Mouse (Mus musculus): ENCODE measurements around the gene Kcnmb1.

GRCm38 (mm10) chr11:33937641-33938040 is 25.2 kb upstream of the Kcnmb1 start:
- TF ChIP-seq CTCF (IDR thresholded peaks at IDR 0.05; ENCODE audit: borderline replicate concordance, extremely low read depth, insufficient read depth, insufficient read length) (no peak), POLR2A (IDR thresholded peaks at IDR 0.05; ENCODE audit: borderline replicate concordance, extremely low read depth, insufficient read depth, insufficient read length, poor library complexity, severe bottlenecking) (no peak)

Measured in brain, embryonic 14.5 days (tissue).